ENCODE assay signal across 8 mouse cellular contexts in genomic region chr7:100706883-100707480, GRCm38 (mm10). TPM values are rescaled to one million over a fixed set of nuclear protein-coding genes. Genes with fewer than 3 reads are reported as not detected.
A peak's percentile ranks its signal among the peaks of the same experiment; 100 is the strongest.
DNase-seq lines count a peak whose midpoint lies in the region; ATAC-seq and TF ChIP-seq lines count a peak whose summit lies in the region.

No protein-coding gene starts in this region.

- TF ChIP-seq POLR2A in embryonic fibroblast, embryonic 13.5 days (IDR thresholded peaks at IDR 0.05; ENCODE audit: low read depth, low read length): no peak

- no peaks in the 10 kb centered on the region for H3K36me3 ChIP-seq in heart, embryonic 12.5 days
- H3K36me3 ChIP-seq in E14TG2a.4 (ENCODE audit: insufficient read depth, low read length): no peaks in the 10 kb centered on the region
- H3K36me3 ChIP-seq in kidney, embryonic 16.5 days (ENCODE audit: insufficient read depth, low read length): no peaks in the 10 kb centered on the region
- H3K36me3 ChIP-seq in neural tube, embryonic 13.5 days: no peaks in the 10 kb centered on the region

- peak overlapping the region; percentile 84 for H3K4me2 ChIP-seq in heart, embryonic 12.5 days
- peak overlapping the region; percentile 85 for H3K4me2 ChIP-seq in kidney, embryonic 16.5 days (replicated peaks; ENCODE audit: low read depth, low read length)
- H3K4me2 ChIP-seq in neural tube, embryonic 13.5 days: peak overlapping the region; percentile 73

- under 1% methylated on average over 23 of the region's 23 CpGs for WGBS in heart, embryonic 12.5 days
- 0% methylated on average over 22 of the region's 23 CpGs for WGBS in kidney, embryonic 16.5 days
- WGBS in neural tube, embryonic 13.5 days: under 1% methylated on average over 23 of the region's 23 CpGs

- no peak for TF ChIP-seq CTCF in E14TG2a.4 (conservative IDR thresholded peaks at IDR 0.05; ENCODE audit: low read length)
- no peak for TF ChIP-seq CTCF in embryonic fibroblast, embryonic 13.5 days (IDR thresholded peaks at IDR 0.05; ENCODE audit: borderline replicate concordance, insufficient read depth, low read length)

- H3K4me3 ChIP-seq in heart, embryonic 12.5 days: peak overlapping the region; percentile 89
- H3K4me3 ChIP-seq in E14TG2a.4 (replicated peaks; ENCODE audit: low read length): peak overlapping the region; percentile 97
- peak overlapping the region; percentile 61 for H3K4me3 ChIP-seq in embryonic fibroblast, embryonic 13.5 days (ENCODE audit: insufficient read depth, low read length)
- H3K4me3 ChIP-seq in kidney, embryonic 16.5 days (ENCODE audit: low read length): peak overlapping the region; percentile 98
- H3K4me3 ChIP-seq in neural tube, embryonic 13.5 days: peak overlapping the region; percentile 84

- DNase-seq in heart, adult 18-20 months: no peak
- DNase-seq in Muller cell, postnatal 12 days (ENCODE audit: inconsistent ontology term): no peak
- no peak for DNase-seq in thymus, postnatal 0 days (ENCODE audit: low spot score)

- H3K9ac ChIP-seq in heart, embryonic 12.5 days: peak overlapping the region; percentile 91
- H3K9ac ChIP-seq in kidney, embryonic 16.5 days (replicated peaks; ENCODE audit: low read length): peak overlapping the region; percentile 99
- H3K9ac ChIP-seq in neural tube, embryonic 13.5 days: peak overlapping the region; percentile 98

- ATAC-seq in heart, embryonic 12.5 days (ENCODE audit: insufficient number of reproducible peaks, low FRiP score): peak; percentile 56
- peak; percentile 40 for ATAC-seq in kidney, embryonic 16.5 days (ENCODE audit: low FRiP score, low TSS enrichment)
- peak; percentile 76 for ATAC-seq in neural tube, embryonic 13.5 days (ENCODE audit: low read depth)

- H3K27me3 ChIP-seq in heart, embryonic 12.5 days (replicated peaks): no peaks in the 10 kb centered on the region
- no peaks in the 10 kb centered on the region for H3K27me3 ChIP-seq in E14TG2a.4 (ENCODE audit: insufficient read depth, low read length)
- H3K27me3 ChIP-seq in kidney, embryonic 16.5 days (ENCODE audit: insufficient read depth, low read length): no peaks in the 10 kb centered on the region
- H3K27me3 ChIP-seq in neural tube, embryonic 13.5 days: no peaks in the 10 kb centered on the region

- no peaks in the 10 kb centered on the region for H3K9me3 ChIP-seq in heart, embryonic 12.5 days (replicated peaks)
- no peaks in the 10 kb centered on the region for H3K9me3 ChIP-seq in E14TG2a.4 (ENCODE audit: low read length)
- H3K9me3 ChIP-seq in kidney, embryonic 16.5 days (ENCODE audit: low read length): no peaks in the 10 kb centered on the region
- no peaks in the 10 kb centered on the region for H3K9me3 ChIP-seq in neural tube, embryonic 13.5 days

- peak overlapping the region; percentile 96 for H3K27ac ChIP-seq in heart, embryonic 12.5 days (ENCODE audit: poor library complexity, severe bottlenecking)
- H3K27ac ChIP-seq in embryonic fibroblast, embryonic 13.5 days (ENCODE audit: insufficient read depth, low read length): peak overlapping the region; percentile 76
- peak overlapping the region; percentile 99 for H3K27ac ChIP-seq in kidney, embryonic 16.5 days (ENCODE audit: low read length)
- H3K27ac ChIP-seq in neural tube, embryonic 13.5 days (replicated peaks): peak overlapping the region; percentile 100

- peaks cover 13% of the 10 kb centered on the region for H3K4me1 ChIP-seq in heart, embryonic 12.5 days (replicated peaks)
- peaks cover 69% of the 10 kb centered on the region for H3K4me1 ChIP-seq in E14TG2a.4 (replicated peaks; ENCODE audit: low read depth, low read length)
- H3K4me1 ChIP-seq in embryonic fibroblast, embryonic 13.5 days (ENCODE audit: control insufficient read depth, insufficient read depth, low read length): peaks cover 5% of the 10 kb centered on the region; the same call in 1 of the 2 replicates
- peaks cover 15% of the 10 kb centered on the region for H3K4me1 ChIP-seq in kidney, embryonic 16.5 days (ENCODE audit: insufficient read depth, low read length)
- H3K4me1 ChIP-seq in neural tube, embryonic 13.5 days (replicated peaks): peaks cover 24% of the 10 kb centered on the region

RNA-seq across cellular contexts. Expression of gene Fam168a, which starts 0.5 kb away (rescaled TPM):
- 31.4 and 31.6 TPM in 2 replicates for polyA plus RNA-seq in heart, embryonic 12.5 days (2016; fragmentation: Nextera tagmentation; extraction: Ambion mirVana)
- 10 to 100 TPM; 35.2 to 39.8 TPM for total RNA-seq in heart, adult 18-20 months (2021)
- 53.6 and 58.0 TPM in 2 replicates for polyA plus RNA-seq in embryonic fibroblast, embryonic 13.5 days (2011; ENCODE audit: insufficient read length, low read depth, missing spikeins)
- polyA plus RNA-seq in kidney, embryonic 16.5 days (2015; fragmentation: Nextera tagmentation; extraction: Ambion mirVana): 35.2 and 41.0 TPM in 2 replicates
- polyA plus RNA-seq in neural tube, embryonic 13.5 days (2015; fragmentation: Nextera tagmentation; extraction: Ambion mirVana): 90.4 and 97.8 TPM in 2 replicates
- 17.2 and 19.2 TPM in 2 replicates for polyA plus RNA-seq in thymus, postnatal 0 days (2015; fragmentation: Nextera tagmentation; extraction: Ambion mirVana)

RNA-seq across cellular contexts. Expression of gene Plekhb1, which starts 44.8 kb away (rescaled TPM):
- 1.4 and 1.9 TPM in 2 replicates for polyA plus RNA-seq in heart, embryonic 12.5 days (2016; fragmentation: Nextera tagmentation; extraction: Ambion mirVana)
- 1 to 10 TPM; 2.5 to 3.2 TPM for total RNA-seq in heart, adult 18-20 months (2021)
- polyA plus RNA-seq in embryonic fibroblast, embryonic 13.5 days (2011; ENCODE audit: insufficient read length, low read depth, missing spikeins): 0.53 and 0.63 TPM in 2 replicates
- 4.3 and 4.9 TPM in 2 replicates for polyA plus RNA-seq in kidney, embryonic 16.5 days (2015; fragmentation: Nextera tagmentation; extraction: Ambion mirVana)
- polyA plus RNA-seq in neural tube, embryonic 13.5 days (2015; fragmentation: Nextera tagmentation; extraction: Ambion mirVana): 25.8 and 26.9 TPM in 2 replicates
- 5.8 and 7.1 TPM in 2 replicates for polyA plus RNA-seq in thymus, postnatal 0 days (2015; fragmentation: Nextera tagmentation; extraction: Ambion mirVana)
